Mouse (Mus musculus) G1E-ER4 (cell line): ENCODE measurements around the gene Churc1. TPM values are rescaled to one million over a fixed set of nuclear protein-coding genes. Genes with fewer than 3 reads are reported as not detected.

ENCODE experiments used
- GATA1 ChIP-seq: IDR thresholded peaks from one replicate; pipeline ENCODE4 v1.8.0; 2012; ENCODE audit warnings: low read length, inconsistent platforms
- polyA plus RNA-seq: library from polyadenylated mRNA; stranded (reverse); fragments of >175 nt; gene quantifications from 2 replicates; pipeline ENCODE4 v1.2.3, GENCODE M21; 2012

Gene Churc1
- polyA plus RNA-seq, 1 experiment, result 3.1 TPM

- TF ChIP-seq GATA1, result no peak
Measured at GRCm38 (mm10) chr12:76780639-76781468, 15.5 kb downstream of the Churc1 start.

- TF ChIP-seq GATA1, result no peak
Measured at GRCm38 (mm10) chr12:76784056-76784619, 18.8 kb downstream of the Churc1 start.

DNA sequence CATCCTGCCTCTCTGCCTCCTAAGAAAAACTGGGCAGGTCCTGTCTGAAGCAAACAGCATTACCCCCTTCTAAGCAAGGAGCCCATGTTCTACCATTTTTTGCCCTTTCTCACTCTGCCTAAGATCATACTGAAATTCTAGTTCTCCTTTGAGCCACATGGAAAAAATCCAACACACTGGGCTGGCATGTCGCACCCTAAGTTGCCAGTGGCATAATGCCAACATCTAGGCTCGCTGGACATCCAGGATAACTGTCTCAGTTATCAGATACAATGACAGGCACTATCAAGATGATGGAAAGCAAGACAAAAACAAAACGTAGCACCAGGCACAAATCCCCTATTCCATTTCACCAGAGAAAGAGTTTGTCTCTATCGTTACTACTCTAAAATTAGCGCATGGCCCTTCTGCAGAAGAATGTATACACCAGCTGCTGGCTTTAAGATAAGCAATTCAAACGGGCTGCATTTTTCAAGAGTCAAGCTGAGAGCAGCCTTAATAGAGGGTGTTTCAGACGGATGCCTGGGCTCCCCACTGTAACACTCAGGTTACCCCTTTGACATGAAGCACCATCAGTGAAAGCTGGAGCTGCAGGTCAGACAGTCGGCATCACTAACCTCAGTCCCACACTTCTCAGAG, 25.2 kb downstream of the Churc1 start:
- TF ChIP-seq GATA1, result no peak

GRCm38 (mm10) chr12:76795350-76795749, 30.0 kb downstream of the Churc1 start, which contains the start of gene Gpx2:
Gpx2 (minus strand) TSS chr12:76795554.
- TF ChIP-seq GATA1, result no peak

DNA sequence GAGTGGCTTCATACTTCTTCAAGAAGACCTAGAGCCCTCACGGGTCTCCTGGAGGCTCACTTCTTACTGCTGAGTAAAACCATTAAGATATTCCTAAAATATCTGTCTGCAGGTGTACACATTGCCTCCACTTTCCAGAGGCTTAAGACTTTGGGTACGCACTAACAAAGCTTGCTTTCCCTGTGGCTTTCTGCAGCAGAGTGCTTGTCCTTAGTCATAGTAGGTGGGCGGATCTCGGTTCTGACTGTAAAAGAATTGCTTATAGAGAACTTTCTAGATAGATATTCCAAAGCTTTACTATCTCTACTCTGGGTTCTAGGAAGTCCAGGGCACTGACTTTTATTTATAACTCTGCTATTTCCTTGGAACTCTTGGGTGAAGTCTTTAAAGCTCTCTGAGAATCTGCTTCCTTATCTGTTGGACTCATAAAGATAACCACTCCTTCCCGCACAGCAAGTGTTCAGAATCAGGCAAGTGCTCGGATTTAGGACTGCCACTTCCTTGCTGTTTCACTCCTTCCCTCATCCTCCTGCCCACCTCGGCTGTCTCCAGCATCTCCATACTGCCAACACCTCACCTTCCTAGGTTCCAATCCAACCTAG, 31.7 kb downstream of the Churc1 start:
- TF ChIP-seq GATA1, result no peak

GRCm38 (mm10) chr12:76798008-76798720, 32.8 kb downstream of the Churc1 start:
- no peak for TF ChIP-seq GATA1

DNA sequence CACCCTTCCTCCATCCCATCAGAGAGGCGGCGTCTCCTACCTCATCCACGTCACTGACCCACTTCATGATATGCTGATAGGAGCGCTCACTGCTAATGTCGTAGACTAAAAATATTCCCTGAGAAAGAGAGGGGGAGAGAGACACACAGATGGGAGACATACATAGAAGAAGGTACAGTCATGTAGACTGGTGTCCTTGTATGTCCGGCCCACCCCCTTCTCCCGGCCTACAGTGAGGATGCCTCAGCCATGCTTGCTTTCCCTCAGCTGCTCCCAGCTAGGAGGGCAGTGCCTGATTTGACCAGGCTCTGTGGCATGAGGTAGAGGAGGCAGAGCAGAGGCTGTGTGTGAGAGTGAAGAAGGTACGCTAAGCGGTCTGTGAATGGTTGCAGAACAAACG, 37.7 kb downstream of the Churc1 start:
- no peak for TF ChIP-seq GATA1

DNA sequence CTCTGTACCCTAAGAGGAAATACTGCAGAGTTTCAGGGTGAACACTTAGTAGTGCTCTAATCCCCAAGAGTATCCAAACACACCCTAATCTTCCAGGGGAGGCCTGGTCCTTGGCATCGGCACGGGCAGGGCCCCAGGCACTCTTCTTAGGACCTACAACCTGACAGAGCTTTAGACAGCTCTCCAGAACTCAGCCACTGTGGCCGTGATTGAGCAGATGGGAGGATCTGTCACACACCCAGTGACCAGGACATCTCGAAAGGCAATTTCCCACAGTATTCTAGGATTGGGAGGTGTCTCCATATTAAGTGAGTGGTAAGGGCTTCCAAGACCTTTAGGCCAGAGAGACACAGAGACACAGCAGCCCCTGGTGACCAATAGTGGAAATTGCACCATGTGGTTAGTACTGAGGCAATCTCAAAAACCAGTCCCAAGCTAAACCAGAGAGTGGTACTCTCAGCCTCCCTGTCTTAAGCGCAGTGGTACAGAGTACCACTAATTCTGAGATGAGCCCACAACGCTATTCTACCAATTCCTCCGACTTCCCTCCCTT, 38.4 kb downstream of the Churc1 start:
- no peak for TF ChIP-seq GATA1

- no peak for TF ChIP-seq GATA1
Measured at GRCm38 (mm10) chr12:76805056-76805811, 39.9 kb downstream of the Churc1 start.

DNA sequence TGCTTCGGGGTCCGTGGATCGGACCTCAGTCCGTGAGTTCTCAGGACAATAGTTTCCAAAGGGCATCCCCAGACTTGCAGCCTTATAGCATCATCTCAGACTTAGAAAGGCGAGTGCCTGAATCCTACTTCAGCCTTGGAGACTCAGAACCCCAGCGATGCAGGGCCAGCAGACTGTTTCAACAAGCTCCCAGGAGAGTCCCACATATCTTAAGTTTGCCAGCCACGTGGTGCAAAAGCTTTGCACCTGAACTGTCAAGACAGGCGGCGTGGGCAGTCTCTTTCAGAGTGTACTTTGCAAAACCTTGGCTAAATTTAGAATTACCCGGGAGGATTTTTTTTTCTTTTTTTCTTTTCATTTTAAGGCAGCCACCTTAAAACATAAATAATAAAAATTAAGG, 42.5 kb downstream of the Churc1 start:
- no peak for TF ChIP-seq GATA1

DNA sequence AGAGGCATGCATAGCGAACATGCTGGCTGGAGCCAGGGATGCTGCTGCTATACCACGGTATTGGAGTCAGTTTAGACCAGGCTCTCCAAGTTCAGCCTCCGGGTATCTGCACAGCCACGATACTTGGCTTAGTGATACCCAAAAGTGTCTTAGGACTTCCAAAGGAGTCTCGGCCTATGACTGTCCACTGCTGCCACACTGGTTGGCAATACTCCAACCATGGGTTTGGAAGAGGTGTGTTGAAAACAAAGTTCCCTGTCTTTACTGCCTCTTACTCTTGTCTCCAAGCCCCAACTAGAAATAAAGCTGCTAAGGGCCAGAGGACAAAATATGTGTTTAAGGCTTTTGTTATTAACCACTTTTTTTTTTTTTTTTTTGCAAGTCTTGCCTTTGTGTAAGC, 45.2 kb downstream of the Churc1 start:
- TF ChIP-seq GATA1, result no peak

- TF ChIP-seq GATA1, result no peak
Measured at GRCm38 (mm10) chr12:76811006-76811405, 45.7 kb downstream of the Churc1 start.

DNA sequence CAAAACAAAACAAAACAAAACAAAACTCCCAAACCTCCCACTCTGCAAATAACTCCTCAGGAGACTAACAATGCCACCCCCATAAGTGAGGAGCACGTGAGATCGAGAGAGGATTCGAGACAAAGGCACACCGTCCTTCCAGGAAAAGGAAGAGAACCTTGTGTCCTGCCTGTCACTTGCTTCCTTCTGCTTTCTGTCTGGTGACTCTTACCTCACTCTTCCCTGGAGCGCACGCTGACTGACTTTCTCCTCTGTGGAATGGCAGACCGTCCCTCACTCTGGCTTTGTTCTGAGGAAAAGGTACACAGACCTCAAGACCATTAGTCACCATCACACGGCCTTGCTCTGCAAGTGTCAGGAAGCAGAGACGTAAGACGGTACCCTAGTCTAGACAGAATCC, 48.2 kb downstream of the Churc1 start:
- no peak for TF ChIP-seq GATA1

DNA sequence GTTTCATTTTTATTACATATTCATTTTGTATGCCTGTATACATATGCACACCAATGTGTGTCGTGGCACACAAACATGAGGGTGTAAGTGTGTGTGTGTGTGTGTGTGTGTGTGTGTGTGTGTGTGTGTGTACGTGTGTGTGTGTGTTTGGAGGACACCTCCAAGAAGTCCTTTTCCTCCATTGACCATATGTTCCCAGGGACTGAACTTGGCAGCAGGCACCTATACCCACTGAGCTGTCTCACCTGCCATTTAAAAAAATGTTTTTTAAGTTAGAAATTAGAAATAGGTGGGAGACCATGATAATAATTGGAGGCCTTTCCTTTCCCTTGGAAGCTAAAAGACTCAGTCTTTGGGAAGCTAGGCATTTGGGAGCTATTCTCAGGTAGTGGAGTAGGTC, 48.8 kb downstream of the Churc1 start:
- TF ChIP-seq GATA1, result no peak
